Mouse (Mus musculus): ENCODE data around the gene Gm43951. TPM values are rescaled to one million over a fixed set of nuclear protein-coding genes. Genes with fewer than 3 reads are reported as not detected.

The Gm43951 gene
- polyA plus RNA-seq, 1 experiment: 0.11 TPM

DNA sequence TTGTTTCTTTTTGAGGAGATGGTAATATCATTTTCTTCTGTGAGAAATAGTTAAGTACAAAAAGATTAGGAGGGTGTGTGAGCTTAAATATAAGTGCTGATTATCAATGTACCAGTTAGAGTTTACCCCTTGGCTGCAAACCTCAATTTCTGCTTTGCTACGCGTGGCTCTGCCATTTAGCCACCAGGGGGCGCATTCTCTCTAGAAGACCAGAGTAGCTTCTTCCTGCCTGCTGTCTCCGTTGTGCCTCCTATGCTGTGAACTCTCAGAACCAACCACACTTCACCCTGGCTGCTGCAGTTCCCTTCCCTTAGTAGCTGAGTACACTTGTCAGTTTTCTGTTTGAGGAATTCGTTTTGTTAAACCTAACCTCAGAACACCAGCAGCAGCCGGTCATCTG lies 14.6 kb upstream of the Gm43951 start:
- 14% methylated on average over 6 of the region's 6 CpGs for WGBS
- Histone ChIP-seq H3K27me3 (ENCODE audit: control insufficient read depth, insufficient read depth, low read length) (no peaks in the 10 kb centered on the region), H3K27ac (ENCODE audit: insufficient read depth, low read length) (no peak overlapping the region), H3K4me3 (ENCODE audit: extremely low read depth, insufficient read depth, insufficient read length) (no peak overlapping the region), H3K4me1 (ENCODE audit: control insufficient read depth, insufficient read depth, insufficient read length) (no peaks in the 10 kb centered on the region), H3K36me3 (ENCODE audit: control insufficient read depth, insufficient read depth, low read length) (no peaks in the 10 kb centered on the region)
- peak; percentile 50 to 69 for DNase-seq (ENCODE audit: low read depth in 1 of 2, low spot score in 2 of 2)
- TF ChIP-seq POLR2A (IDR thresholded peaks at IDR 0.05; ENCODE audit: low read depth, low read length) (no peak), CTCF (IDR thresholded peaks at IDR 0.05; ENCODE audit: extremely low read depth, insufficient read depth, insufficient read length, insufficient replicate concordance) (peak; percentile 73; the same call in 1 of the 2 replicates)

DNA sequence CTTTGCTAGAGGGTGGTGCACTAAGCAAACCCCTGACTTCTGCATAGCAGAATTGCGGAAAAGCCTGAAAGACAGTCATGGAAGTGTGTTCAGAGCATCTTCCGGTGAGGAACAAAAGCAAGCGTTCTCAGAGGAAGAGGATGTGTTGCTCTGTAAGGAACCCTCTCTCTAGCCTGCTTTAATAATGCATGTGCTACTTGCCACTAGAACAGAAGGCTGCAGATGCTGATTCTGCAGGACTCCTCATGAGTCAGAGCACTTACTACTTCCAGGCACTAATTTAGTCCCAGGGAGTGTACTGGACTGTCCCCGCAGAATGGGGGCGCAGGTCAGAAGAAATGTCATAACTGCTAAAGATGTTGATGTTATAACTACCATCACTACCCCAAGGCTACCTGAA lies 10.5 kb upstream of the Gm43951 start:
- WGBS: 88% methylated on average over 5 of the region's 5 CpGs
- H3K27ac ChIP-seq (ENCODE audit: insufficient read depth, low read length): no peak overlapping the region
- TF ChIP-seq CTCF (IDR thresholded peaks at IDR 0.05; ENCODE audit: extremely low read depth, insufficient read depth, insufficient read length, insufficient replicate concordance) (no peak), POLR2A (IDR thresholded peaks at IDR 0.05; ENCODE audit: low read depth, low read length) (no peak)

GRCm38 (mm10) chr11:72215410-72215797 lies 8.8 kb upstream of the Gm43951 start, which contains the start of gene Med31:
Med31 (minus strand) TSS chr11:72215592.
- DNase-seq (ENCODE audit: low read depth in 1 of 2, low spot score in 2 of 2): peak; percentile 66 to 67
- Histone ChIP-seq H3K27ac (ENCODE audit: insufficient read depth, low read length) (peak within 1 kb of the TSS; percentile 65), H3K27me3 (ENCODE audit: control insufficient read depth, insufficient read depth, low read length) (no peaks in the 10 kb centered on the region), H3K36me3 (ENCODE audit: control insufficient read depth, insufficient read depth, low read length) (peaks cover 2% of the 10 kb centered on the region; the same call in 1 of the 2 replicates), H3K4me1 (ENCODE audit: control insufficient read depth, insufficient read depth, insufficient read length) (peaks cover 2% of the 10 kb centered on the region; the same call in 1 of the 2 replicates), H3K4me3 (ENCODE audit: extremely low read depth, insufficient read depth, insufficient read length) (peak within 1 kb of the TSS; percentile 78)
- under 1% methylated on average over 28 of the region's 29 CpGs for WGBS
- no peak for TF ChIP-seq POLR2A (IDR thresholded peaks at IDR 0.05; ENCODE audit: low read depth, low read length)
- TF ChIP-seq CTCF (IDR thresholded peaks at IDR 0.05; ENCODE audit: extremely low read depth, insufficient read depth, insufficient read length, insufficient replicate concordance): no peak

More for the DNA sequence above, 10.5 kb upstream of the Gm43951 start:
- Histone ChIP-seq H3K27me3 (ENCODE audit: control insufficient read depth, insufficient read depth, low read length) (no peaks in the 10 kb centered on the region), H3K4me1 (ENCODE audit: control insufficient read depth, insufficient read depth, insufficient read length) (peaks cover 2% of the 10 kb centered on the region; the same call in 1 of the 2 replicates), H3K36me3 (ENCODE audit: control insufficient read depth, insufficient read depth, low read length) (no peaks in the 10 kb centered on the region), H3K4me3 (ENCODE audit: extremely low read depth, insufficient read depth, insufficient read length) (no peak overlapping the region)
- DNase-seq (ENCODE audit: low read depth in 1 of 2, low spot score in 2 of 2): no peak

- Histone ChIP-seq H3K4me1 (ENCODE audit: control insufficient read depth, insufficient read depth, insufficient read length) (peaks cover 2% of the 10 kb centered on the region; the same call in 1 of the 2 replicates), H3K36me3 (ENCODE audit: control insufficient read depth, insufficient read depth, low read length) (peaks cover 2% of the 10 kb centered on the region; the same call in 1 of the 2 replicates), H3K27ac (ENCODE audit: insufficient read depth, low read length) (peak overlapping the region; percentile 65), H3K4me3 (ENCODE audit: extremely low read depth, insufficient read depth, insufficient read length) (peak overlapping the region; percentile 78), H3K27me3 (ENCODE audit: control insufficient read depth, insufficient read depth, low read length) (no peaks in the 10 kb centered on the region)
- DNase-seq (ENCODE audit: low read depth in 1 of 2, low spot score in 2 of 2): peak; percentile 92 to 97
- no peak for TF ChIP-seq CTCF (IDR thresholded peaks at IDR 0.05; ENCODE audit: extremely low read depth, insufficient read depth, insufficient read length, insufficient replicate concordance)
- peak; percentile 18; the same call in 1 of the 2 replicates for TF ChIP-seq POLR2A (IDR thresholded peaks at IDR 0.05; ENCODE audit: low read depth, low read length)
- 2% methylated on average over 51 of the region's 51 CpGs for WGBS
These were observed 8.2 kb upstream of the Gm43951 start for GRCm38 (mm10) chr11:72214591-72215409.

GRCm38 (mm10) chr11:72207834-72208377 lies 1.3 kb upstream of the Gm43951 start:
- no peaks in the 10 kb centered on the region for H3K27me3 ChIP-seq (ENCODE audit: control insufficient read depth, insufficient read depth, low read length)
- H3K4me3 ChIP-seq (ENCODE audit: extremely low read depth, insufficient read depth, insufficient read length): peak overlapping the region; percentile 81
- no peak for DNase-seq (ENCODE audit: low read depth in 1 of 2, low spot score in 2 of 2)
- H3K36me3 ChIP-seq (ENCODE audit: control insufficient read depth, insufficient read depth, low read length): peaks cover 3% of the 10 kb centered on the region; the same call in 1 of the 2 replicates
- peak overlapping the region; percentile 8; the same call in 1 of the 2 replicates for H3K27ac ChIP-seq (ENCODE audit: insufficient read depth, low read length)
- WGBS: 13% methylated on average over 17 of the region's 17 CpGs
- TF ChIP-seq POLR2A (IDR thresholded peaks at IDR 0.05; ENCODE audit: low read depth, low read length) (no peak), CTCF (IDR thresholded peaks at IDR 0.05; ENCODE audit: extremely low read depth, insufficient read depth, insufficient read length, insufficient replicate concordance) (no peak)
- H3K4me1 ChIP-seq (ENCODE audit: control insufficient read depth, insufficient read depth, insufficient read length): no peaks in the 10 kb centered on the region; the same call in 1 of the 2 replicates

- DNase-seq (ENCODE audit: low read depth in 1 of 2, low spot score in 2 of 2): peak; percentile 43 to 84
- Histone ChIP-seq H3K36me3 (ENCODE audit: control insufficient read depth, insufficient read depth, low read length) (peaks cover 3% of the 10 kb centered on the region; the same call in 1 of the 2 replicates), H3K27me3 (ENCODE audit: control insufficient read depth, insufficient read depth, low read length) (no peaks in the 10 kb centered on the region), H3K27ac (ENCODE audit: insufficient read depth, low read length) (peak within 1 kb of the TSS; percentile 8; the same call in 1 of the 2 replicates), H3K4me1 (ENCODE audit: control insufficient read depth, insufficient read depth, insufficient read length) (no peaks in the 10 kb centered on the region; the same call in 1 of the 2 replicates), H3K4me3 (ENCODE audit: extremely low read depth, insufficient read depth, insufficient read length) (peak within 1 kb of the TSS; percentile 81)
- TF ChIP-seq CTCF (IDR thresholded peaks at IDR 0.05; ENCODE audit: extremely low read depth, insufficient read depth, insufficient read length, insufficient replicate concordance): no peak
- peak; percentile 38; the same call in 1 of the 2 replicates for TF ChIP-seq POLR2A (IDR thresholded peaks at IDR 0.05; ENCODE audit: low read depth, low read length)
- WGBS: under 1% methylated on average over 42 of the region's 42 CpGs
These were observed 679 bp upstream of the Gm43951 start, which contains the start of the genes 4933427D14Rik and Txndc17 for GRCm38 (mm10) chr11:72207204-72207833. 4933427D14Rik (minus strand) TSS chr11:72207459. Txndc17 (plus strand) TSS chr11:72207547.
